Mouse (Mus musculus) skeletal muscle tissue, adult 2 months (tissue): ENCODE measurements around the gene Rrnad1.
"Not testable (repeated sequence)": the region's sequence is repeated elsewhere in the genome, so short reads cannot be mapped to it uniquely, and the experiment has no call there.

ENCODE experiments used
- DNase-seq: peaks from one replicate; pipeline ENCODE4 v3.0.0-alpha.2; 2012; ENCODE audit warnings: low read depth, low spot score

Rrnad1 gene

GRCm38 (mm10) chr3:87918551-87918950 lies 12.0 kb downstream of the Rrnad1 start:
- DNase-seq, result no peak

- no peak for DNase-seq
Measured at GRCm38 (mm10) chr3:87916990-87917389, 13.5 kb downstream of the Rrnad1 start.

GRCm38 (mm10) chr3:87913891-87914290 lies 16.6 kb downstream of the Rrnad1 start:
- DNase-seq, result no peak

GRCm38 (mm10) chr3:87913491-87913890 lies 17.0 kb downstream of the Rrnad1 start:
- DNase-seq, result no peak

- DNase-seq, result peak; percentile 74
Measured at GRCm38 (mm10) chr3:87910573-87911141, 19.9 kb downstream of the Rrnad1 start.

- DNase-seq, result peak; percentile 36
Measured at GRCm38 (mm10) chr3:87909874-87910273, 20.6 kb downstream of the Rrnad1 start.

GRCm38 (mm10) chr3:87909381-87909780 lies 21.1 kb downstream of the Rrnad1 start:
- no peak for DNase-seq

GRCm38 (mm10) chr3:87907906-87908305 lies 22.6 kb downstream of the Rrnad1 start:
- DNase-seq, result no peak

GRCm38 (mm10) chr3:87906981-87907857 lies 23.3 kb downstream of the Rrnad1 start:
- DNase-seq, result peak; percentile 71

GRCm38 (mm10) chr3:87906601-87906980 lies 23.9 kb downstream of the Rrnad1 start:
- peak; percentile 93 for DNase-seq

GRCm38 (mm10) chr3:87905880-87906485 lies 24.5 kb downstream of the Rrnad1 start, which contains the start of gene Hdgf:
Hdgf (plus strand) TSS chr3:87906321.
- DNase-seq, result peak; percentile 97

- no peak for DNase-seq
Measured at GRCm38 (mm10) chr3:87903821-87904220, 26.7 kb downstream of the Rrnad1 start.

GRCm38 (mm10) chr3:87901959-87902358 lies 28.6 kb downstream of the Rrnad1 start:
- not testable (repeated sequence) for DNase-seq

- DNase-seq, result no peak
Measured at GRCm38 (mm10) chr3:87901036-87901624, 29.4 kb downstream of the Rrnad1 start.

GRCm38 (mm10) chr3:87899776-87900175 lies 30.7 kb downstream of the Rrnad1 start:
- DNase-seq, result no peak

GRCm38 (mm10) chr3:87899266-87899665 lies 31.3 kb downstream of the Rrnad1 start:
- DNase-seq, result no peak

- DNase-seq, result no peak
Measured at GRCm38 (mm10) chr3:87893367-87893905, 37.1 kb downstream of the Rrnad1 start.

- no peak for DNase-seq
Measured at GRCm38 (mm10) chr3:87891481-87891880, 39.0 kb downstream of the Rrnad1 start.

GRCm38 (mm10) chr3:87887400-87887799 lies 43.1 kb downstream of the Rrnad1 start:
- not testable (repeated sequence) for DNase-seq

GRCm38 (mm10) chr3:87886416-87886815 lies 44.1 kb downstream of the Rrnad1 start:
- no peak for DNase-seq

GRCm38 (mm10) chr3:87886004-87886365 lies 44.5 kb downstream of the Rrnad1 start:
- DNase-seq, result no peak
